Mouse (Mus musculus) hindbrain, embryonic 15.5 days (tissue): Measurements from ENCODE around the gene Trp53i11. TPM values are rescaled to one million over a fixed set of nuclear protein-coding genes. Genes with fewer than 3 reads are reported as not detected.

Source experiments
- ATAC-seq: fragments of 200-750 bp; cut with Nextera tagmentation; 2 replicates; pipeline ENCODE4 v1.8.0; 2017; ENCODE audit warnings: low read depth, moderate number of reproducible peaks, moderate TSS enrichment; ENCODE audit not compliant: low FRiP score
- H3K27ac ChIP-seq: fragments of 300-500 bp; sonication (generic); replicated peaks from 2 replicates; pipeline ENCODE4 v1.5.1; 2015; ENCODE audit warnings: mild to moderate bottlenecking, inconsistent platforms
- H3K27me3 ChIP-seq: fragments of 300-500 bp; sonication (generic); 2 replicates; pipeline ENCODE4 v1.6.1; 2015; ENCODE audit warnings: control low read depth, inconsistent platforms
- H3K36me3 ChIP-seq: fragments of 300-500 bp; sonication (generic); 2 replicates; pipeline ENCODE4 v1.6.1; 2015; ENCODE audit warnings: control low read depth, inconsistent platforms
- H3K4me1 ChIP-seq: fragments of 300-500 bp; sonication (generic); replicated peaks from 2 replicates; pipeline ENCODE4 v1.6.1; 2015; ENCODE audit warnings: control low read depth, inconsistent platforms
- H3K4me2 ChIP-seq: fragments of 300-500 bp; sonication (generic); 2 replicates; pipeline ENCODE4 v1.6.1; 2015; ENCODE audit warnings: moderate library complexity, mild to moderate bottlenecking, inconsistent platforms
- H3K4me3 ChIP-seq: fragments of 300-500 bp; sonication (generic); 2 replicates; pipeline ENCODE4 v1.5.1; 2015; ENCODE audit warnings: mild to moderate bottlenecking, inconsistent platforms
- H3K9ac ChIP-seq: fragments of 300-500 bp; sonication (generic); 2 replicates; pipeline ENCODE4 v1.6.1; 2015; ENCODE audit warnings: inconsistent platforms
- H3K9me3 ChIP-seq: fragments of 300-500 bp; sonication (generic); 2 replicates; pipeline ENCODE4 v1.6.1; 2016; ENCODE audit warnings: control low read depth, inconsistent platforms
- WGBS: fragments of 180-500 bp; shearing (Covaris S2); methylation state at CpG from one replicate; pipeline ENCODE4 v1.1.7; 2015; 5-methylcytosine and 5-hydroxymethylcytosine counted together
- polyA plus RNA-seq: library from polyadenylated mRNA; unstranded; fragments of >200 nt; fragmentation: Nextera tagmentation; extraction: Ambion mirVana; gene quantifications from 2 replicates; pipeline ENCODE4 v1.2.1, GENCODE M21; 2015

Gene Trp53i11
- polyA plus RNA-seq, 1 experiment from 2014 or later, result 123 TPM

GRCm38 (mm10) chr2:93226606-93227595 is 39.6 kb downstream of the Trp53i11 start:
- H3K27ac ChIP-seq, result peak overlapping the region; percentile 59
- H3K9ac ChIP-seq, result no peak overlapping the region
- peak overlapping the region; percentile 31 for H3K4me2 ChIP-seq
- H3K4me1 ChIP-seq, result peaks cover 34% of the 10 kb centered on the region
- no peaks in the 10 kb centered on the region for H3K36me3 ChIP-seq
- 6% methylated on average over 20 of the region's 20 CpGs for WGBS
- no peaks in the 10 kb centered on the region for H3K9me3 ChIP-seq
- no peak overlapping the region for H3K4me3 ChIP-seq
- peak; percentile 68 for ATAC-seq
- no peaks in the 10 kb centered on the region for H3K27me3 ChIP-seq

GRCm38 (mm10) chr2:93227713-93228479 is 40.5 kb downstream of the Trp53i11 start:
- ATAC-seq, result peak; percentile 84
- Histone ChIP-seq H3K27ac (peak overlapping the region; percentile 72), H3K27me3 (no peaks in the 10 kb centered on the region), H3K36me3 (no peaks in the 10 kb centered on the region), H3K4me3 (no peak overlapping the region), H3K4me2 (peak overlapping the region; percentile 31; the same call in 1 of the 2 replicates), H3K9me3 (no peaks in the 10 kb centered on the region), H3K4me1 (peaks cover 37% of the 10 kb centered on the region), H3K9ac (no peak overlapping the region)
- 24% methylated on average over 9 of the region's 9 CpGs for WGBS

- H3K27me3 ChIP-seq, result no peaks in the 10 kb centered on the region
- H3K4me2 ChIP-seq, result no peak overlapping the region
- H3K27ac ChIP-seq, result peak overlapping the region; percentile 72
- H3K9me3 ChIP-seq, result no peaks in the 10 kb centered on the region
- H3K36me3 ChIP-seq, result no peaks in the 10 kb centered on the region
- H3K4me1 ChIP-seq, result peaks cover 37% of the 10 kb centered on the region
- 8% methylated on average over 5 of the region's 5 CpGs for WGBS
- 0 out of 2 replicates have a peak, but pooled peaks have one; percentile 20 for ATAC-seq
- no peak overlapping the region for H3K9ac ChIP-seq
- no peak overlapping the region for H3K4me3 ChIP-seq
Measured at GRCm38 (mm10) chr2:93228480-93228824, 41.1 kb downstream of the Trp53i11 start.

GRCm38 (mm10) chr2:93232141-93232540 is 44.8 kb downstream of the Trp53i11 start:
- no peak for ATAC-seq
- no peak overlapping the region for H3K9ac ChIP-seq
- H3K4me2 ChIP-seq, result no peak overlapping the region
- no peak overlapping the region for H3K27ac ChIP-seq
- WGBS, result 88% methylated on average over 1 of the region's 1 CpGs
- H3K4me3 ChIP-seq, result no peak overlapping the region
- H3K27me3 ChIP-seq, result no peaks in the 10 kb centered on the region
- H3K9me3 ChIP-seq, result no peaks in the 10 kb centered on the region
- H3K4me1 ChIP-seq, result peaks cover 26% of the 10 kb centered on the region
- no peaks in the 10 kb centered on the region for H3K36me3 ChIP-seq

GRCm38 (mm10) chr2:93237055-93237454 is 49.7 kb downstream of the Trp53i11 start:
- peaks cover 5% of the 10 kb centered on the region; the same call in 1 of the 2 replicates for H3K4me1 ChIP-seq
- H3K9me3 ChIP-seq, result no peaks in the 10 kb centered on the region
- H3K27me3 ChIP-seq, result no peaks in the 10 kb centered on the region
- no peak overlapping the region for H3K4me2 ChIP-seq
- no peak overlapping the region for H3K4me3 ChIP-seq
- no peak for ATAC-seq
- H3K9ac ChIP-seq, result no peak overlapping the region
- H3K36me3 ChIP-seq, result no peaks in the 10 kb centered on the region
- no peak overlapping the region for H3K27ac ChIP-seq
- WGBS, result 60% methylated on average over 1 of the region's 1 CpGs

- Histone ChIP-seq H3K9me3 (no peaks in the 10 kb centered on the region), H3K9ac (no peak overlapping the region), H3K27me3 (no peaks in the 10 kb centered on the region), H3K4me1 (peaks cover 8% of the 10 kb centered on the region; the same call in 1 of the 2 replicates), H3K27ac (no peak overlapping the region), H3K36me3 (no peaks in the 10 kb centered on the region), H3K4me2 (no peak overlapping the region), H3K4me3 (no peak overlapping the region)
- 79% methylated on average over 6 of the region's 6 CpGs for WGBS
- no peak for ATAC-seq
Measured at GRCm38 (mm10) chr2:93238864-93239263, 51.5 kb downstream of the Trp53i11 start.

GRCm38 (mm10) chr2:93242166-93242565 is 54.8 kb downstream of the Trp53i11 start:
- Histone ChIP-seq H3K9ac (no peak overlapping the region), H3K4me1 (peaks cover 25% of the 10 kb centered on the region; the same call in 1 of the 2 replicates), H3K27me3 (no peaks in the 10 kb centered on the region), H3K27ac (no peak overlapping the region), H3K9me3 (no peaks in the 10 kb centered on the region), H3K36me3 (no peaks in the 10 kb centered on the region), H3K4me3 (no peak overlapping the region), H3K4me2 (no peak overlapping the region)
- WGBS, result 68% methylated on average over 5 of the region's 5 CpGs
- ATAC-seq, result no peak

GRCm38 (mm10) chr2:93243439-93244089 is 56.2 kb downstream of the Trp53i11 start:
- Histone ChIP-seq H3K27ac (no peak overlapping the region), H3K4me1 (peaks cover 34% of the 10 kb centered on the region), H3K4me3 (no peak overlapping the region), H3K9me3 (no peaks in the 10 kb centered on the region), H3K27me3 (no peaks in the 10 kb centered on the region), H3K4me2 (no peak overlapping the region), H3K9ac (no peak overlapping the region), H3K36me3 (no peaks in the 10 kb centered on the region)
- no peak for ATAC-seq
- WGBS, result 75% methylated on average over 11 of the region's 11 CpGs

GRCm38 (mm10) chr2:93244090-93244443 is 56.7 kb downstream of the Trp53i11 start:
- Histone ChIP-seq H3K36me3 (no peaks in the 10 kb centered on the region), H3K4me1 (peaks cover 39% of the 10 kb centered on the region), H3K4me2 (no peak overlapping the region), H3K27me3 (no peaks in the 10 kb centered on the region), H3K4me3 (no peak overlapping the region), H3K9me3 (no peaks in the 10 kb centered on the region), H3K9ac (no peak overlapping the region), H3K27ac (no peak overlapping the region)
- ATAC-seq, result no peak
- WGBS, result 77% methylated on average over 8 of the region's 8 CpGs

- ATAC-seq, result no peak
- Histone ChIP-seq H3K36me3 (no peaks in the 10 kb centered on the region), H3K9me3 (no peaks in the 10 kb centered on the region), H3K4me1 (peaks cover 47% of the 10 kb centered on the region), H3K27ac (peak overlapping the region; percentile 47), H3K4me3 (no peak overlapping the region), H3K27me3 (no peaks in the 10 kb centered on the region), H3K9ac (no peak overlapping the region), H3K4me2 (no peak overlapping the region)
- WGBS, result 51% methylated on average over 6 of the region's 6 CpGs
Measured at GRCm38 (mm10) chr2:93249058-93249457, 61.7 kb downstream of the Trp53i11 start.

- WGBS, result 69% methylated on average over 7 of the region's 7 CpGs
- ATAC-seq, result no peak
- no peaks in the 10 kb centered on the region for H3K9me3 ChIP-seq
- peaks cover 40% of the 10 kb centered on the region for H3K4me1 ChIP-seq
- H3K27ac ChIP-seq, result no peak overlapping the region
- no peaks in the 10 kb centered on the region for H3K27me3 ChIP-seq
- H3K4me3 ChIP-seq, result no peak overlapping the region
- H3K36me3 ChIP-seq, result no peaks in the 10 kb centered on the region
- no peak overlapping the region for H3K9ac ChIP-seq
- H3K4me2 ChIP-seq, result no peak overlapping the region
Measured at GRCm38 (mm10) chr2:93250611-93251010, 63.3 kb downstream of the Trp53i11 start.
